9 mouse cellular contexts compared by ENCODE assay signal in the genomic region with DNA sequence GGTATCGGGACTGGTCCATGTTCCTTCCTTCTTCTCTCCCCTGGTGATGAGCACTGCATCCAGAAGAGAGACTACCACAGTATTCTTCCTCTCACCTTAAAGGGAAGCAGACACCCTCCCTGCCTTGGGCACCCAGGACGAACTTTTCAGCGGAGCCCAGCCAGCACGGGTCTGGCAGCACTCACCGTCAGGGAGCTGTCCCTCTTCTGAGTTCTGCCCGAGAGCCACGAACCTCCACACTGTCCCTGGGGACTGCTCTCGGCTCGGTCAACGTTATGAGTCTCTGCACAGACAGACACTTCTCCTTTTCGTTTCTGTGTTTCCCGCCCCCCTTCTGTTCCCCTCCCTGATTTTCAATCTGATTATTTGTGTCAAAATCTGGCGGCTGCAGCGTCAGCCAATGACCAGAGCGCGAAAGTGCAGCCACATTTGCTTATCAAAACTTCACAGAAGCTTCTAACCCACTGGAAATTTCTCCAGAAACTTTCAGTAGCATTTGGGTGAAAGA. TPM values are rescaled to one million over a fixed set of nuclear protein-coding genes. Genes with fewer than 3 reads are reported as not detected.
DNase-seq lines count a peak whose midpoint lies in the region; ATAC-seq and TF ChIP-seq lines count a peak whose summit lies in the region.
"Had no signal": no experiment of that assay in that cellular context is flagged by ENCODE, and none has a peak within 500 bp of the region (broad histone marks: within the 10 kb centered on the region; RNA-seq: fewer than 3 reads in every experiment).

A gene (minus strand): TSS at position 319 of the 508 bp plus-strand sequence.

- H3K4me1 ChIP-seq in kidney, embryonic 16.5 days (ENCODE audit: insufficient read depth, low read length) = peaks cover 10% of the 10 kb centered on the region
- peaks cover 4% of the 10 kb centered on the region; the same call in 1 of the 2 replicates for H3K4me1 ChIP-seq in embryonic facial prominence, embryonic 12.5 days

- no peaks in the 10 kb centered on the region for H3K9me3 ChIP-seq in kidney, embryonic 16.5 days (ENCODE audit: low read length)
- no peaks in the 10 kb centered on the region for H3K9me3 ChIP-seq in embryonic facial prominence, embryonic 12.5 days

- ATAC-seq in kidney, embryonic 16.5 days (ENCODE audit: low FRiP score, low TSS enrichment) = 0 out of 2 replicates have a peak, but pooled peaks have one; percentile 21
- ATAC-seq in embryonic facial prominence, embryonic 12.5 days (ENCODE audit: insufficient number of reproducible peaks, insufficient read depth, low FRiP score, low TSS enrichment) = no peak
- no peak for ATAC-seq in CD4-positive, CD25-positive, alpha-beta regulatory T cell, adult 4 months

- no peak for TF ChIP-seq CTCF in left cerebral cortex, adult 2 months (IDR thresholded peaks at IDR 0.05)

- H3K27me3 ChIP-seq in kidney, embryonic 16.5 days (ENCODE audit: insufficient read depth, low read length) = peaks cover 17% of the 10 kb centered on the region
- peaks cover 25% of the 10 kb centered on the region for H3K27me3 ChIP-seq in embryonic facial prominence, embryonic 12.5 days

- H3K27ac ChIP-seq in kidney, embryonic 16.5 days (ENCODE audit: low read length) = no peak within 1 kb of the TSS
- H3K27ac ChIP-seq in embryonic facial prominence, embryonic 12.5 days = no peak within 1 kb of the TSS
- no peak within 1 kb of the TSS for H3K27ac ChIP-seq in left cerebral cortex, adult 2 months

- H3K4me3 ChIP-seq in kidney, embryonic 16.5 days (ENCODE audit: low read length) = peak within 1 kb of the TSS; percentile 11; the same call in 1 of the 2 replicates
- no peak within 1 kb of the TSS for H3K4me3 ChIP-seq in embryonic facial prominence, embryonic 12.5 days
- H3K4me3 ChIP-seq in left cerebral cortex, adult 2 months = no peak within 1 kb of the TSS

- H3K4me2 ChIP-seq in kidney, embryonic 16.5 days (replicated peaks; ENCODE audit: low read depth, low read length) = peak within 1 kb of the TSS; percentile 29; the same call in 1 of the 2 replicates
- peak within 1 kb of the TSS; percentile 20; the same call in 1 of the 2 replicates for H3K4me2 ChIP-seq in embryonic facial prominence, embryonic 12.5 days (replicated peaks)

- DNase-seq in kidney, adult 11 months = no peak
- peak; percentile 81 for DNase-seq in liver
- DNase-seq in spleen, adult 18-20 months = peak; percentile 67 to 70
- DNase-seq in right cerebral cortex, postnatal 4 days = no peak
- DNase-seq in left cerebral cortex, adult 2 months (ENCODE audit: extremely low spot score in 1 of 2, low spot score in 2 of 2) = no peak

- no peak within 1 kb of the TSS for H3K9ac ChIP-seq in kidney, embryonic 16.5 days (replicated peaks; ENCODE audit: low read length)
- no peak within 1 kb of the TSS for H3K9ac ChIP-seq in embryonic facial prominence, embryonic 12.5 days

- intact Hi-C loops in left cerebral cortex, adult 2 months (cut with DNase I) = loop anchor here (1.0 kb wide), 1 partner anchor 29 kb away; no protein-coding TSS in a partner anchor

- no peaks in the 10 kb centered on the region for H3K36me3 ChIP-seq in kidney, embryonic 16.5 days (ENCODE audit: insufficient read depth, low read length)
- H3K36me3 ChIP-seq in embryonic facial prominence, embryonic 12.5 days = no peaks in the 10 kb centered on the region

- WGBS in kidney, embryonic 16.5 days = 8% methylated on average over 16 of the region's 16 CpGs
- WGBS in embryonic facial prominence, embryonic 12.5 days = 6% methylated on average over 16 of the region's 16 CpGs

RNA-seq across cellular contexts. Expression of the gene that starts here (rescaled TPM):
- polyA plus RNA-seq in kidney, embryonic 16.5 days (2015; fragmentation: Nextera tagmentation; extraction: Ambion mirVana) = 0.33 and 0.42 TPM in 2 replicates
- polyA plus RNA-seq in embryonic facial prominence, embryonic 12.5 days (2016; fragmentation: Nextera tagmentation; extraction: Ambion mirVana) = 0.97 and 1.0 TPM in 2 replicates
- total RNA-seq in left cerebral cortex, adult 2 months (2021) = not detected
- not detected for polyA plus RNA-seq in CD4-positive, CD25-positive, alpha-beta regulatory T cell, adult 4 months (2017; shearing (Covaris generic))
- total RNA-seq: left cerebral cortex, postnatal 10 days had no signal

Comparison
In these comparisons a context has a peak if more than half of its experiments do, and no peak if none do; other contexts are left out.
1. Peak in ATAC-seq, H3K4me3 ChIP-seq and H3K4me2 ChIP-seq in kidney, embryonic 16.5 days; RNA of the gene not detected or under 1 TPM.
2. DNase-seq: peak in liver (single experiment) and spleen, adult 18-20 months (2 of 2); none in kidney, adult 11 months (single experiment), right cerebral cortex, postnatal 4 days (single experiment) and left cerebral cortex, adult 2 months (0 of 2).